Mouse (Mus musculus) embryonic fibroblast, embryonic 13.5 days (primary cell): ENCODE measurements at regions not wholly inside any gene's neighbourhood (a gene's known extent, or its start where the extent isn't known, plus 50 kb on each side); places are given as distances from the start of the nearest gene placed in this dataset.
A peak's percentile ranks its signal among the peaks of the same experiment; 100 is the strongest.

ENCODE experiments used
- H3K27ac ChIP-seq: 2 replicates; pipeline ENCODE4 v1.5.1; 2012; ENCODE audit warnings: low read length, control low read depth, inconsistent platforms; ENCODE audit not compliant: insufficient read depth
- H3K4me1 ChIP-seq: 2 replicates; pipeline ENCODE4 v1.6.1; 2011; ENCODE audit warnings: low read length; ENCODE audit not compliant: control insufficient read depth, insufficient read depth
- H3K4me3 ChIP-seq: 2 replicates; pipeline ENCODE4 v1.5.1; 2011; ENCODE audit warnings: mild to moderate bottlenecking, control low read depth, low read length; ENCODE audit not compliant: insufficient read depth
- CTCF ChIP-seq: IDR thresholded peaks from 2 replicates; pipeline ENCODE4 v1.5.1; 2011; ENCODE audit warnings: mild to moderate bottlenecking, control low read depth, low read length, moderate library complexity, borderline replicate concordance; ENCODE audit not compliant: insufficient read depth
- POLR2A ChIP-seq: IDR thresholded peaks from 2 replicates; pipeline ENCODE4 v1.6.1; 2011; ENCODE audit warnings: low read depth, mild to moderate bottlenecking, control low read depth, low read length, moderate library complexity

DNA sequence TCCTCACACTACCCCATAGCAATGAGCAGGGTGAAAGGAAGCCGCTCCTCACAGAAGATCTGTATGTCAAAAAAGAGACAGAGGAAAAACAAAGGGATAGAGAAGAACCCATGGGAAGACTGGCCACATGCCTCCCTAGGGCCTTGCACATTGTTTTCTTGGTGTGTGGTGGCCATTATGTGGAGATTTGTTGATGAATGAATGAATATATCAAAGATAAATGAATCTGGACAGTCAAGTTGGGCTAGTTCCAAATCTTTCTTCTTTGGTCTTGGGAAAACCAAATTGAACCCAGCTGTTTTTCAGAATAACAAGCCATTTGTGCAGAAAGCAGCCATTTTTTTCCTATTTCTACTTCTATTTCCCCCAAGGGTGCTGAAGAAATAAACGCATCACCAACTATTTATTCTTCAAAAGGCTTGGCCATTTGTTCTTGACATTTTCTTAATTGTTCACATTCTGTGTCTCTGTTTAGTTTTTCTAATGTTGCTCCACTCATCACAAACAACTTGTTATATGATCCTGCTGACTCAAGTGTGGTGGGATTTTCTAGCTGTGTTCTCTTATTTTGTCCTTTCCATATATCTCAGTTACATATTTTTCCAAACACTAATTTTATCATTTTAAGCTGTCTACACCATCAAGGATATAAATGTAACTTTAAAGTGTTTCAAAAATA is 208.9 kb downstream of the Snx13 start:
- peak overlapping the region; percentile 73 for H3K27ac ChIP-seq
- no peak for TF ChIP-seq POLR2A
- no peak for TF ChIP-seq CTCF
- no peak overlapping the region for H3K4me3 ChIP-seq
- peaks cover 2% of the 10 kb centered on the region; the same call in 1 of the 2 replicates for H3K4me1 ChIP-seq

- H3K4me3 ChIP-seq: no peak overlapping the region
- TF ChIP-seq POLR2A: no peak
- no peak for TF ChIP-seq CTCF
Observed at GRCm38 (mm10) chr12:35248476-35248875, 201.5 kb downstream of the Snx13 start.

GRCm38 (mm10) chr12:35246226-35247014 is 199.4 kb downstream of the Snx13 start:
- peak overlapping the region; percentile 99 for H3K27ac ChIP-seq
- peaks cover 2% of the 10 kb centered on the region; the same call in 1 of the 2 replicates for H3K4me1 ChIP-seq
- TF ChIP-seq POLR2A (peak; percentile 42; the same call in 1 of the 2 replicates), CTCF (no peak)
- no peak overlapping the region for H3K4me3 ChIP-seq

More at GRCm38 (mm10) chr12:35248476-35248875, 201.5 kb downstream of the Snx13 start:
- Histone ChIP-seq H3K27ac (peak overlapping the region; percentile 99; the same call in 1 of the 2 replicates), H3K4me1 (peaks cover 2% of the 10 kb centered on the region; the same call in 1 of the 2 replicates)

DNA sequence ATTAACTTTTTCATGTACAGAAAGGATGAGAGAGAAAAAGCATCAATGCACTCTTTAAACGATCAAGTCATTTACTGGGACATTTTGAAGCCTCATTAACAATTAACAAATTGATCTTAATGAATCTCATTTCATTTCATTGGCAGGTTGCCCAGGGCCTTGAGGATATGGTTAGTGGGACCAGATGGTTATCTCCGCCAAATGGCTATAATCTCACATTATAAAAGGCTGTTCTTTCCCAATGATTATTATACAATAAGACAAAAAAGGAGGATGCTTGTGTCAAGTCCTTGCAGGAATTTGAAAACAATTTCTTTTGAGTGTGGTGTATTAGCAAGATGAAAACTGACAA is 185.3 kb downstream of the Snx13 start:
- TF ChIP-seq CTCF: no peak
- no peak for TF ChIP-seq POLR2A
- H3K4me3 ChIP-seq: no peak overlapping the region
- no peaks in the 10 kb centered on the region for H3K4me1 ChIP-seq
- H3K27ac ChIP-seq: no peak overlapping the region

- no peak overlapping the region for H3K4me3 ChIP-seq
- no peaks in the 10 kb centered on the region for H3K4me1 ChIP-seq
- TF ChIP-seq CTCF: no peak
- no peak for TF ChIP-seq POLR2A
- H3K27ac ChIP-seq: no peak overlapping the region
Observed at GRCm38 (mm10) chr12:35231414-35232321, 184.7 kb downstream of the Snx13 start.

DNA sequence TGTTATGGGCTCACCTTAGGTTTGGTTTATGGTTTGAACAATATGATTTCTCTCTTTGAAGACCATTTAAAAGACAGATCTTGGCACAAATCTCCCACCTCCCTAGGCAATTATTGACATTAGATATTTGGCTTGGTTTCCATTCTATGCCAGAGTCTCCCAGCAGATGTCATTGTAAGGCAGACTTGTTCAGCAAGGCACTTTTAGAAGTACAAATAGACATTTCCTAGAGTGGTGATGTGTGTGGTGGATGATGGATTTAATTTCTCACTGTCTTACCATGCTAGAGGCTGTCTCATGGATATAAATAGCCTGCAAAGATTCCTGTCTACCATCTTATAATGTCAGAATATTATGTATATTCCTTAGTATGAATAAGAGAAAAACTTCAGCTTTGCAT is 173.4 kb downstream of the Snx13 start:
- TF ChIP-seq CTCF (no peak), POLR2A (no peak)
- Histone ChIP-seq H3K4me1 (peaks cover 17% of the 10 kb centered on the region), H3K27ac (peak overlapping the region; percentile 53), H3K4me3 (no peak overlapping the region)

DNA sequence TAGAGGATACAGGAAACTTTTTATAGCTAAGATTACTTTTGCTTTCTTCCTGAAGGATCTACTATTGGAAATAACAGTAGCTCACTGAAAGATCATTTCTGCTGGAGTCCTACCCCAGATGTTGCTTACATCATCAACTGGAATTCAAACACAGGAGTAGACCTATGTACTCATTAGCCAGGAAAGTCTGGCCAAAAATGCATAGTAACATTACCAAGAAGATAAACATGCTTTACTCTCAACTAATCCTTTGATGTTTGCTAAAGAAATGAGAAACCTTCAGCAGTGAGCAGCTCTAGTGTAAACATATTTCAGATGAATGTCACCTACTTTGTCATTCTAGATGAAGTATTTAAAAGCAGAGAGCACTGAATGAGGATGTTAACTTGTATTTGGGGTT is 173.0 kb downstream of the Snx13 start:
- Histone ChIP-seq H3K27ac (peak overlapping the region; percentile 53), H3K4me3 (no peak overlapping the region), H3K4me1 (peaks cover 16% of the 10 kb centered on the region)
- TF ChIP-seq CTCF (no peak), POLR2A (no peak)

DNA sequence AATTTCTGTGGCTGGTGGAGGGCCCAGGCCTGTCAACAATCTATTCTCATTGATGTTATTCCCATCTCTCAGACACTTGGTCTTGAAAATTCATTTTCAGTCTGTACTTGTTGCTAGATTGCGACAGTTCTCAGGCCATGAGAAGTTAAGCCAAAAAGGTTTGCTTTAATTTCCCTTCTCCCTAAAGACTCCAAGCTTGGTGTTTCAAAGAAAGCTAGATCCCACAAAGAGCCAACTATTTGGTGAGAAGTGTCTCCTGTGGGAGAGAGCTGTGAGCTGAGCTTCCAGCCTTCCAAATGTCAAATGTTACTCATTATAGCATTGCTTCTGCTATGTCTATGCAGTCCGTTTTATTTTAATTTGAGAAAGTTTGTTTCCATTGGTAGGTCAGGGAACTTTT is 169.7 kb downstream of the Snx13 start:
- no peak overlapping the region for H3K4me3 ChIP-seq
- H3K27ac ChIP-seq: peak overlapping the region; percentile 85
- no peak for TF ChIP-seq CTCF
- TF ChIP-seq POLR2A: no peak
- peaks cover 3% of the 10 kb centered on the region; the same call in 1 of the 2 replicates for H3K4me1 ChIP-seq

DNA sequence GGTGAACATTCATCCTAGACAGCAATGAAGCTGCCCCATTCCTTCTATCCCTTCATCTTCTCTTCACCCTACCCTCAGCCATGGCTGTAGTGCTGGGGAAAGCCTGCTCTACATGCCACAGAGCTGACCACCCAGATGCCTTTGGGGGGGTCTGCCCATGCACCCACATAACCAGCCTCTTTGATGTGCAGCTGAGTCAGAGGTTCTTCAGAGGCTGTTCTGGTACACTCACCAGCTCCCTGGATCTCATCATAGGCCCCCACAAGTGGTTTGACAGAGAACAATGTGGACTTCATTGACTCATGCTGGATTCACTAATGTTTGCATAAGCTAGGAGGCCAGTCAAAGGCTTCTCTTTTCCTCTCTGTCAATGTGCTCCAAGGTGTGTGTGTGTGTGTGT is 162.4 kb downstream of the Snx13 start:
- TF ChIP-seq POLR2A (no peak), CTCF (no peak)
- Histone ChIP-seq H3K4me1 (peaks cover 16% of the 10 kb centered on the region), H3K27ac (peak overlapping the region; percentile 98)

GRCm38 (mm10) chr12:35207605-35208004 is 160.6 kb downstream of the Snx13 start:
- TF ChIP-seq POLR2A: no peak
- no peak for TF ChIP-seq CTCF
- H3K27ac ChIP-seq: peak overlapping the region; percentile 98
- peaks cover 16% of the 10 kb centered on the region for H3K4me1 ChIP-seq
- H3K4me3 ChIP-seq: no peak overlapping the region

More for the DNA sequence above, 162.4 kb downstream of the Snx13 start:
- H3K4me3 ChIP-seq: no peak overlapping the region
